Mouse (Mus musculus) spleen, adult 2 months (tissue): ENCODE measurements around the gene Paqr4.

Experiments used
- CTCF ChIP-seq: fragments of 200-500 bp; IDR thresholded peaks from 2 replicates; pipeline ENCODE4 v1.5.1; 2011; ENCODE audit warnings: mild to moderate bottlenecking, inconsistent platforms; ENCODE audit not compliant: insufficient read depth, insufficient read length, insufficient replicate concordance; ENCODE audit errors: extremely low read depth
- POLR2A ChIP-seq: fragments of 200-500 bp; IDR thresholded peaks from 2 replicates; pipeline ENCODE4 v1.6.1; 2011; ENCODE audit warnings: low read depth, low read length, inconsistent platforms

DNA sequence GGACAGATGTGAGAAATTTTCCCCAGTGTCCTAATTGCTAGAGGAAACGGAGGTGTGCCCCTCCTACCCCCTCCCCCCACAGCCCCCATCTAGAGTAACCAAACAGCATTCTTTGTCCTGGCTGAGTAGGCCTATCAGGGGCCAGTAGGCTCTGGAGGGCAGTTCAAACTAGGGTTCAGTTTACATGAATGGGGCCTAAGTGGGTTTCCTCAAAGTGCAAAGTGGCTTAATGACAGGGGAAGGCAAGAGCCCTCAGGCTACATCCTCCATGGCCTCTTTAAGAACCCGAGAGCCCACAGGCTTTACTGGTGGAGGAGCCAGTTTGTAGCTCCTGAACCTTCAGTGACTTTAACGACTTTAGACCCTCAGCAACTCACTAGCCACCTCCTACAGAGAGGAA, 44.9 kb downstream of the Paqr4 start:
- TF ChIP-seq POLR2A = no peak
- TF ChIP-seq CTCF = no peak
